Mouse (Mus musculus): Measurements from ENCODE around the gene Ccdc155. TPM values are rescaled to one million over a fixed set of nuclear protein-coding genes. Genes with fewer than 3 reads are reported as not detected.
A peak's percentile ranks its signal among the peaks of the same experiment; 100 is the strongest.

Ccdc155 gene
- polyA plus RNA-seq, 1 experiment from 2014 or later, result 0.53 TPM

- ATAC-seq (ENCODE audit: insufficient number of reproducible peaks, insufficient read depth, low FRiP score, low TSS enrichment, low read depth), result 0 out of 2 replicates have a peak, but pooled peaks have one; percentile 13
- Histone ChIP-seq H3K9ac (0 out of 2 replicates have a peak overlapping the region, but pooled peaks have one; percentile 54), H3K27ac (peak overlapping the region; percentile 56), H3K9me3 (no peaks in the 10 kb centered on the region), H3K36me3 (peaks cover 39% of the 10 kb centered on the region), H3K27me3 (peaks cover 8% of the 10 kb centered on the region), H3K4me3 (peak overlapping the region; percentile 33), H3K4me2 (peak overlapping the region; percentile 58), H3K4me1 (peaks cover 38% of the 10 kb centered on the region)
- WGBS, result 13% methylated on average over 29 of the region's 29 CpGs
Measured at GRCm38 (mm10) chr7:45234333-45234841, 29.7 kb upstream of the Ccdc155 start.

DNA sequence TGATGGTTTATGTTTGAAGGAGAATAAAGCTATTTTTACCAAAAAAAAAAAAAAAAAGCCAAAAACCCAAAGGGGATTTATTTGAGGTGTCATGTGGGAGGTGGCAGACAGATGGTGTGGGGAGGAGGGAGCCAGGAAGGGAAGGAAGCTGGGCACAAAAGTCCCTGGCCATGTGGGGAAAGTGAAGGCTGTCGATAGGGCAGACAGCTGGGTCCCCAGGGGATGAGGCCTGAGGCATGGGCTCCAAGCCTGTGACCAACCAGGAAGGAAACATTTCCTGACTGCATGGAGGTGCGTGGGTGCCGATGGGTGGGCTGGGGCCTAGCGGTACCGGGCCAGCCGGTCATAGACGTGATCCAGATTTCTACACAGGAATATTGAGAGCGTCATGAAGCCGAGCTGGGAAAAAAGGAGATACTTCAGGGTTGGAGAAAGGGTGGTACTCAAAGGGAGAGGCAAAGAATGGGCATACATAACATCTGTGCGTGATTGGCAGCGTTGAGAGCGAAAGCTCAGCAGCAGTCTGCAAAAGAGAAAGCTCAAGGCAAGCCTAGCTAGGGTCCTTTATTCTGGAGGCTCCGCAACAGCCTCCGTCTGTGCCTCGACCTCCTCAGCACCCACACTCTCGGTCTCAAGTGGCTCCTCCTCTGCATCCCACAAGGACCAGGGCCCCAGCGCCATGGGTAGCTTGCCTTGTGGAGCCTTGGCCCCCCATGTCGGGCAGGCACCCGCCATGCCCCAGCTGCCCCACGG lies 29.1 kb upstream of the Ccdc155 start:
- Histone ChIP-seq H3K9ac (0 out of 2 replicates have a peak overlapping the region, but pooled peaks have one; percentile 54), H3K4me2 (peak overlapping the region; percentile 58), H3K36me3 (peaks cover 45% of the 10 kb centered on the region), H3K9me3 (no peaks in the 10 kb centered on the region), H3K27ac (peak overlapping the region; percentile 56), H3K4me3 (no peak overlapping the region), H3K4me1 (peaks cover 38% of the 10 kb centered on the region), H3K27me3 (peaks cover 2% of the 10 kb centered on the region; the same call in 1 of the 2 replicates)
- ATAC-seq (ENCODE audit: insufficient number of reproducible peaks, insufficient read depth, low FRiP score, low TSS enrichment, low read depth), result no peak
- 32% methylated on average over 20 of the region's 20 CpGs for WGBS

GRCm38 (mm10) chr7:45232716-45233465 lies 28.2 kb upstream of the Ccdc155 start:
- ATAC-seq (ENCODE audit: insufficient number of reproducible peaks, insufficient read depth, low FRiP score, low TSS enrichment, low read depth), result no peak
- H3K9me3 ChIP-seq, result no peaks in the 10 kb centered on the region
- 69% methylated on average over 13 of the region's 13 CpGs for WGBS
- H3K36me3 ChIP-seq, result peaks cover 54% of the 10 kb centered on the region
- H3K27ac ChIP-seq, result no peak overlapping the region
- no peaks in the 10 kb centered on the region for H3K27me3 ChIP-seq
- H3K9ac ChIP-seq, result 0 out of 2 replicates have a peak overlapping the region, but pooled peaks have one; percentile 36
- no peak overlapping the region for H3K4me2 ChIP-seq
- H3K4me3 ChIP-seq, result no peak overlapping the region
- H3K4me1 ChIP-seq, result peaks cover 38% of the 10 kb centered on the region

GRCm38 (mm10) chr7:45231941-45232340 lies 27.2 kb upstream of the Ccdc155 start:
- WGBS, result 86% methylated on average over 11 of the region's 11 CpGs

GRCm38 (mm10) chr7:45231192-45231591 lies 26.5 kb upstream of the Ccdc155 start:
- H3K36me3 ChIP-seq, result peaks cover 68% of the 10 kb centered on the region

More at GRCm38 (mm10) chr7:45231941-45232340, 27.2 kb upstream of the Ccdc155 start:
- Histone ChIP-seq H3K9ac (no peak overlapping the region), H3K4me2 (no peak overlapping the region), H3K27me3 (no peaks in the 10 kb centered on the region), H3K4me3 (no peak overlapping the region), H3K27ac (no peak overlapping the region), H3K4me1 (peaks cover 38% of the 10 kb centered on the region), H3K9me3 (no peaks in the 10 kb centered on the region), H3K36me3 (peaks cover 61% of the 10 kb centered on the region)
- ATAC-seq (ENCODE audit: insufficient number of reproducible peaks, insufficient read depth, low FRiP score, low TSS enrichment, low read depth), result no peak

DNA sequence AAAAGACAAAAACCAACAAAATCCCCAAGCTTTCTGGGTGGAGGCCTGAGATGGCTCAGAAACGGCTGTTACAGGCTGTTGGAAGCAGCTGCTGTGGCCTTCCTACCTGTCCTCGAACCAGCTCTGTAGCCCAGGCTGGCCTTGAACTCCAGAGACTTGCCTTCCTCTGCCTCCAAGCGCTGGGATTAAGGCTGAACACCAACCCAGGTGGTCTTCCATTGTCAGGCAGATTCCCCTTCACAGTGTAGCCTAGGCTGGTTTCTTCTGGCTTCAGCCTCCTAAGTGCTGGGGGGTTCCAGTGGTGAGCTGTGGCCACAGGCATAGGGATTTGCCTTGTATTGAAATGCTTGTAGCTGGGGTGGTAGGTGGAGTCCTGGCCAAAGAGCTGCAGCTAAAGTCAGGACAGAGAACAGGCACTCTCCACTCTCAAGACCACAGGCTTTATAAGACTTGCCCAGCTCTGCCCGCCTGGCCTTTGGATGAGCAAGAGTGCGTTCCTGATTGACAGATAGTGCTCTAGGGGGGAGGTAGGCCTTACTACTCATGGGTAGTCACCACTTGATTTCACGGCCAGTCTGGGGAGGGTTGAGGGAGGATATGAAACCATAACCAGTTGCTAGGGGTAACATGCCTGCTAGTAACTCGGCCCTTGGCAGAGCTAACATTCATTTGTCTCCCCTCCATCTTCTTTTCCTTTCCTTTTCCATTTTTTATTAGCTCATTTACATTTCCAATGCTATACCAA lies 24.9 kb upstream of the Ccdc155 start:
- Histone ChIP-seq H3K9ac (no peak overlapping the region), H3K36me3 (peaks cover 84% of the 10 kb centered on the region), H3K27me3 (no peaks in the 10 kb centered on the region), H3K4me2 (no peak overlapping the region), H3K4me1 (peaks cover 27% of the 10 kb centered on the region), H3K4me3 (no peak overlapping the region; the same call in 1 of the 2 replicates), H3K27ac (no peak overlapping the region), H3K9me3 (no peaks in the 10 kb centered on the region)
- no peak for ATAC-seq (ENCODE audit: insufficient number of reproducible peaks, insufficient read depth, low FRiP score, low TSS enrichment, low read depth)
- WGBS, result 89% methylated on average over 7 of the region's 7 CpGs

More at GRCm38 (mm10) chr7:45231192-45231591, 26.5 kb upstream of the Ccdc155 start:
- Histone ChIP-seq H3K4me1 (peaks cover 38% of the 10 kb centered on the region), H3K27me3 (no peaks in the 10 kb centered on the region), H3K9me3 (no peaks in the 10 kb centered on the region), H3K4me3 (no peak overlapping the region), H3K4me2 (no peak overlapping the region), H3K9ac (no peak overlapping the region), H3K27ac (no peak overlapping the region)
- no peak for ATAC-seq (ENCODE audit: insufficient number of reproducible peaks, insufficient read depth, low FRiP score, low TSS enrichment, low read depth)
- WGBS, result 91% methylated on average over 12 of the region's 12 CpGs

- Histone ChIP-seq H3K27ac (no peak overlapping the region), H3K9me3 (no peaks in the 10 kb centered on the region), H3K36me3 (peaks cover 88% of the 10 kb centered on the region), H3K9ac (no peak overlapping the region), H3K4me1 (peaks cover 21% of the 10 kb centered on the region), H3K4me3 (no peak overlapping the region), H3K4me2 (no peak overlapping the region), H3K27me3 (no peaks in the 10 kb centered on the region)
- no peak for ATAC-seq (ENCODE audit: insufficient number of reproducible peaks, insufficient read depth, low FRiP score, low TSS enrichment, low read depth)
- WGBS, result 93% methylated on average over 8 of the region's 8 CpGs
Measured at GRCm38 (mm10) chr7:45229046-45229445, 24.4 kb upstream of the Ccdc155 start.

DNA sequence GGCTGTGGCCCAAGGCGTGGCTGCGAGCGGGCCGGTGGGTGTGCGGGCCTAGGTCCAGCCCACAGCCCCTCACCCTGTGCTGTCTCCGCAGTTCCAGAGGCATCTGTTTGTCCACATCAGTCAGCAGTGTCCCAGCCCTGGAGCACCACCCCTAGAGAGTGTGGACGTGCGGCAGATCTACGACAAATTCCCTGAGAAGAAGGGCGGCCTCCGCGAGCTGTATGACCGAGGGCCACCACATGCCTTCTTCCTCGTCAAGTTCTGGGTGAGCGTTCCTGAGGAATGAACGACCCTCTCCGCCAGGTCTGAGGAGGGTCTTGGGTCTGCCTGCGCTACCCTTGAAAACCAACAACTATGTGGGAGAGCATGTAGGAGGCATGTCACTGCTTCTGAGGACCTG lies 23.9 kb upstream of the Ccdc155 start:
- no peak for ATAC-seq (ENCODE audit: insufficient number of reproducible peaks, insufficient read depth, low FRiP score, low TSS enrichment, low read depth)
- H3K4me2 ChIP-seq, result no peak overlapping the region
- 95% methylated on average over 18 of the region's 18 CpGs for WGBS

GRCm38 (mm10) chr7:45226421-45226820 lies 21.7 kb upstream of the Ccdc155 start:
- H3K4me1 ChIP-seq, result peaks cover 5% of the 10 kb centered on the region; the same call in 1 of the 2 replicates
- H3K27ac ChIP-seq, result no peak overlapping the region
- ATAC-seq (ENCODE audit: insufficient number of reproducible peaks, insufficient read depth, low FRiP score, low TSS enrichment, low read depth), result no peak
- no peak overlapping the region for H3K9ac ChIP-seq
- no peaks in the 10 kb centered on the region for H3K9me3 ChIP-seq
- 95% methylated on average over 5 of the region's 5 CpGs for WGBS
- no peak overlapping the region for H3K4me2 ChIP-seq
- peaks cover 90% of the 10 kb centered on the region for H3K36me3 ChIP-seq
- no peak overlapping the region for H3K4me3 ChIP-seq
- H3K27me3 ChIP-seq, result no peaks in the 10 kb centered on the region

More for the DNA sequence above, 23.9 kb upstream of the Ccdc155 start:
- Histone ChIP-seq H3K27ac (no peak overlapping the region), H3K9ac (no peak overlapping the region), H3K4me3 (no peak overlapping the region), H3K27me3 (no peaks in the 10 kb centered on the region), H3K36me3 (peaks cover 88% of the 10 kb centered on the region), H3K9me3 (no peaks in the 10 kb centered on the region), H3K4me1 (peaks cover 16% of the 10 kb centered on the region)

DNA sequence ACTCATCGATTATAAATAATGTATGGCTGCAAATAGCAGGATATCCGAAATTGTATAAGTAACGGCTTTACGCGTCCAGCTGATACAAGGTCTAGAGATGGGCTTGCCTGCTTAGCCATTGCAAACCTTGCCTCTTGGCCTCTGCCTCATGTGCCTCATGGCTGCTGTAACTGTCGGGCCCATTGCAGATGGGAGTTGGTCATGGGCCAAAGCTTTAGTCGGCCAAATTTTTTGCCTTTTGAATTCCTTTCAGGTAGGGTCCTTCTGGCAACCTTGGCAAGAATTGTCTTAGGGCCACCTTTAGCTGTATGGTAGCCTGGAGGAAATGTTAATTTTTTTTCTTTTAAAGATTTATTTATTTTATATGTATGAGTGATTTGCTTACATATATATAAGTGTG lies 20.1 kb upstream of the Ccdc155 start:
- Histone ChIP-seq H3K4me2 (no peak overlapping the region), H3K4me1 (peaks cover 11% of the 10 kb centered on the region), H3K4me3 (no peak overlapping the region), H3K27me3 (no peaks in the 10 kb centered on the region), H3K9me3 (no peaks in the 10 kb centered on the region), H3K36me3 (peaks cover 98% of the 10 kb centered on the region), H3K27ac (no peak overlapping the region), H3K9ac (no peak overlapping the region)
- 95% methylated on average over 7 of the region's 7 CpGs for WGBS
- ATAC-seq (ENCODE audit: insufficient number of reproducible peaks, insufficient read depth, low FRiP score, low TSS enrichment, low read depth), result no peak

- 83% methylated on average over 2 of the region's 2 CpGs for WGBS
Measured at GRCm38 (mm10) chr7:45221680-45222079, 17.0 kb upstream of the Ccdc155 start.

More at GRCm38 (mm10) chr7:45221680-45222079, 17.0 kb upstream of the Ccdc155 start:
- no peak overlapping the region for H3K9ac ChIP-seq
- no peak overlapping the region for H3K4me3 ChIP-seq
- H3K27ac ChIP-seq, result no peak overlapping the region
- no peak overlapping the region for H3K4me2 ChIP-seq
- no peaks in the 10 kb centered on the region for H3K27me3 ChIP-seq
- peaks cover 34% of the 10 kb centered on the region for H3K4me1 ChIP-seq
- H3K36me3 ChIP-seq, result peaks cover 97% of the 10 kb centered on the region
- no peaks in the 10 kb centered on the region for H3K9me3 ChIP-seq
- no peak for ATAC-seq (ENCODE audit: insufficient number of reproducible peaks, insufficient read depth, low FRiP score, low TSS enrichment, low read depth)
